Mouse (Mus musculus) cerebellum, adult 2 months (tissue): ENCODE data around the gene Tnfrsf18.

Experiments used
- CTCF ChIP-seq: fragments of 200-500 bp; IDR thresholded peaks from 2 replicates; pipeline ENCODE4 v1.5.1; 2011; ENCODE audit warnings: low read depth, mild to moderate bottlenecking, control low read depth, low read length, moderate library complexity, borderline replicate concordance; ENCODE audit not compliant: insufficient read depth
- POLR2A ChIP-seq: fragments of 200-500 bp; IDR thresholded peaks from 2 replicates; pipeline ENCODE4 v1.6.1; 2011; ENCODE audit warnings: low read length, control low read depth, borderline replicate concordance; ENCODE audit not compliant: insufficient read depth

DNA sequence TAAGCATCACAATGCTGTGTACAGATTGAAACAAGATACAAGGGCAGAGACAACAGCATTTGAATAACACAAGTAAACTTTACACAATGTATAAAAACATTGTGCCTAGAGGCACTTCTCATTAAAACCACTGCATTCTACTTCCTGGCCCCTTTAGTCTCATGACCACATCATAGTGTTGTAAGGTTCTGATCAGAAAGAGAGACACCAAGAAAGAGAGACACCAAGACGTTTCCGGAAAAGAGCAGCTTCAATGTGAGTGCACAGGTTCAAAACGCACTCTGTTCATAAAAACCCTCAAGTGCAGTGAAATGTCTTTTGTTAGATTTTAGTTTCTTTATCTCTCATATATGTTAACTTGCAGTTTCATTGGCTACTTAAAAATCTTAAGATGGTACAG, 21.9 kb upstream of the Tnfrsf18 start:
- no peak for TF ChIP-seq POLR2A
- TF ChIP-seq CTCF: no peak
